Mouse (Mus musculus) right cerebral cortex, postnatal 25 days (tissue): ENCODE data around the gene Rbfox1.

Experiments
- DNase-seq: peaks from one replicate; pipeline ENCODE4 v3.0.0; 2022

Gene Rbfox1

GRCm38 (mm10) chr16:7050945-7051344 is 1165.8 kb downstream of the Rbfox1 start:
- no peak for DNase-seq

GRCm38 (mm10) chr16:7051991-7052390 is 1166.8 kb downstream of the Rbfox1 start:
- no peak for DNase-seq

DNA sequence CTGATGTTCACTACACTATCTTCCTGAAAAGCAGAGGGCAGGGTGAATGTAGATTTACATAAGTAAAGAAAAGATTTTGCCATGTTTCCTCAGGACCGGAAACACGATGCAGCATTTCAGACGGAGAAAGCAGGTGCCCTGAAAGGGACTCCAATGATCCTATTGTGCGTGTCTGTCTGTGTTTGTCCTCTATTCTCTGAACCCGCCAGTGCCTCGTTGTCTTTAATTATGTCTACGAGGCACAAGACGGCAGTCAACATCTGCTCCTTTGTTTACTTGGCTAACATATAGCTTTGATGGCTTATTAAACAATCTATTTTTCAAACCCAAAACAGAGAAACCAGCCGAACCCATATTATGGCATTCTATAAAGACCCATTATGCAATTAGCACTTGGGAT is 1167.3 kb downstream of the Rbfox1 start:
- DNase-seq = no peak

GRCm38 (mm10) chr16:7057789-7058188 is 1172.6 kb downstream of the Rbfox1 start:
- no peak for DNase-seq

- DNase-seq = no peak
Measured at GRCm38 (mm10) chr16:7058556-7058955, 1173.4 kb downstream of the Rbfox1 start.

DNA sequence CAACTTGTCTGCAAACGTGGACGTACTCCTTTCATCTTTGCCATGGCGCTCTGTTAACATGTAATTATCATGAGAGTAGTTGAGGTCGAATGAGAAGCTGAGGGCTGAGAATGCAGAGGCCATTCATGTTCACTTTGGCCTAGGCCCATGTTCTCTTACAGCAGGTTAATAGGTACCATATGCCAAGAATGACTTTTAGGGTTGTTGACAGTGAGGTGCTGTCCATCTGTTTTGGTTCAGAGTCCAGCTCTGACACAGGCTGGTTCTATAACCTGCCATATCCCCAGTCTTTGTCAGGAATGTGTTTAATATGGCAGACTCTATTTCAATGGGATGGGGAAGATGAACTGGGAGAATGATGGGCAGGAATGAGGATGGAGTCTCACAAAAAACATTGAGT is 1174.4 kb downstream of the Rbfox1 start:
- DNase-seq = no peak

- no peak for DNase-seq
Measured at GRCm38 (mm10) chr16:7060864-7061263, 1175.7 kb downstream of the Rbfox1 start.

DNA sequence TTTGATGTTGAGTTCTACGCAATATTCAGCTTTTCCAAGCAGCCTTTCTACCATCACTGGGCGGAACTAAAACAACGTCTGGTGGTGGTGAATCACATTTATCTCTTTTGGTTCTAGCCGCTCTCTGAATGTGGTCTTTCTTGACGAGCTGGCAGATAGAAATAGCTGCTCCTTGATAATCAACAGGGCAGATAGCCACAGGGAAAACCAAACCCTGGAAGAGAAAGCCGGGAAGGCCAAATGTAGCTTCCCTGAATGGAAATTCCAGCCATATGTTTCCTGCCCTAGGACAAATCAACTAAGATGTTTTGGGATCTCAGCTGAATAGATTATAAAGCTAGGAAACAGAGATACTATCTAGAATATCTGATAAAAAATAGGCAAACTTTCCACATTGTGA is 1177.4 kb downstream of the Rbfox1 start:
- DNase-seq = no peak

- DNase-seq = no peak
Measured at GRCm38 (mm10) chr16:7067109-7067508, 1182.0 kb downstream of the Rbfox1 start.

DNA sequence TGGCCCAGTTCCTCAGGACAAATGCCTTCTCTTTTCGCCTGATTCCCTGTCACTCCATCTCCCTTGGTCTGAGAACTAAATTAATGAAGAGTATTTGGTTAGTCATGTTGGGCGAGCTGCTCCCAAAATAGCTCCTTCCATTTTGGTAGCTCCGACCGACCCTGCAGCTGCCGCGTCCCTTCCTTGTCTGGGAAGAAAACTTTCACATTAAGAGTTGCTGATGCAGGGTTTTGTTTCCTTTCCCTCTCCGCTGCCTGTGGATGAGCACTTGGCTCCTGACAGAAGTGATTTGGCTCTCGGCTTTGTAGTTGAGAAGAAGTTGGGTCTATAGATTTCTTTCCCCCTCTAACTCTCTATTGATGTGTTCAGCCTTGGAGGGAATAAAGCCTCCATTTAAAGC is 1184.4 kb downstream of the Rbfox1 start:
- no peak for DNase-seq

GRCm38 (mm10) chr16:7074786-7075185 is 1189.6 kb downstream of the Rbfox1 start:
- DNase-seq = no peak

- DNase-seq = no peak
Measured at GRCm38 (mm10) chr16:7075749-7076148, 1190.6 kb downstream of the Rbfox1 start.

GRCm38 (mm10) chr16:7076305-7076704 is 1191.2 kb downstream of the Rbfox1 start:
- DNase-seq = no peak

- DNase-seq = no peak
Measured at GRCm38 (mm10) chr16:7076707-7077106, 1191.6 kb downstream of the Rbfox1 start.

DNA sequence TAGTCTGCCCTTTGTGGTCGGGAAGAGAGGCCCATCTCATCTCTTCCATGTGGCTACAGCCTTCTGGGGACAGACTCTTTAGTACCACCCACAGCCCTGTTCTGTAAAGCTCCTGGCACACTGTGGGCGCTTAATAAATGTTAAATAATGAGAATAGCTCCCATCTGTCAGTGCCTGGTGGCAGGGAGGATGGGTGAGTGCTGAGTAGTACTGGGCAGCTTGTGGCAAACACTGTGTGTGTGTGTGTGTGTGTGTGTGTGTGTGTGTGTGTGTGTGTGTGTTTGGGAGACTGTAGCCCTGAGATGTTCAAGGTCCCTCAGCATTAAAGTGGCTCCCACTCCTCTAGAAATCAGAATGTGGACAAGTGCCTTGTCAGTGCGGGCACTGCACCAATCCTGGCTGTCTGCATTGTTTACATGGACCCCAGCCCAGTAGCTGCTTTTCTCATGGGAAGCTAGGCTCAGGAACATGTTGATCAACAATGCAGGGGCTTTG is 1196.0 kb downstream of the Rbfox1 start:
- DNase-seq = no peak

GRCm38 (mm10) chr16:7081684-7082255 is 1196.6 kb downstream of the Rbfox1 start:
- no peak for DNase-seq

- no peak for DNase-seq
Measured at GRCm38 (mm10) chr16:7083937-7084336, 1198.8 kb downstream of the Rbfox1 start.

DNA sequence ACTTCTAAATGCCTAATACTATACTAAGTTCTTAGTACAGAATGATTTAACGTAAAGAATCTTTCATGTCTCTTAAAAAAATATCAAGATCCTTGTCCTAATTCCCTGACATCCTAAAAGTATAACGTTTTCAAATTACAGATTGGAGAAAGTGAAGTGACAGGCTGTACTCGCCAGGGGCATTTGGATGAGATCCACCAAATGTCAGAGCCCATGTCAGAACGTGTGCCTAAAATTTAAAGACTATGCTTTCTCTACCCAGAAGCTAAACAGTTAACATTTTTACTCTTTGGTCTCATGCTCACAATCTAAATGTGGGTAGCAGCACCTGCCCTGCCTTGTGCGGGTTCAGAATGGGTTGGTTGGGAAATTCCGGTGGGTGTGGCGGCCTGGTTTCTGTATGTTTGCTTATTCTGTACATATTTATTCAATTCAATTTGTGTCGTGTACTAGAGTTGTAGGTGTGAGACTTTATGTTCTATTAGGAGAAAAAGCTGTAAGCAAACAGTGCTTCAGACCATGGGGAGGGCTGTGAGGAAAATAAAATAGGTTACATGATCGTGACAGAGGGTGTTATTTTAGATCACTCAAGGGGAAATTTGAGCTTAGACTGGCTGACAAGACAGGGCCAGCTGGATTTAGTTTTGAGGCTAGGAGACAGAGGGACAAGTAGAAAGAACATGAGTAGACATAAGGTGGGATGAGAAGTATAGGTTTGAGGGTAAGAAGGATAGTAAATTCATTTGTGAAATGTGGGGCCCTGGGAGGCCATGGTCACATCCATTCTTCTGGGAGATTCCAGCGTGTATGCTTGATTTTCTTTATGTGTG is 1203.7 kb downstream of the Rbfox1 start:
- DNase-seq = no peak

- DNase-seq = no peak
Measured at GRCm38 (mm10) chr16:7089475-7089874, 1204.3 kb downstream of the Rbfox1 start.

DNA sequence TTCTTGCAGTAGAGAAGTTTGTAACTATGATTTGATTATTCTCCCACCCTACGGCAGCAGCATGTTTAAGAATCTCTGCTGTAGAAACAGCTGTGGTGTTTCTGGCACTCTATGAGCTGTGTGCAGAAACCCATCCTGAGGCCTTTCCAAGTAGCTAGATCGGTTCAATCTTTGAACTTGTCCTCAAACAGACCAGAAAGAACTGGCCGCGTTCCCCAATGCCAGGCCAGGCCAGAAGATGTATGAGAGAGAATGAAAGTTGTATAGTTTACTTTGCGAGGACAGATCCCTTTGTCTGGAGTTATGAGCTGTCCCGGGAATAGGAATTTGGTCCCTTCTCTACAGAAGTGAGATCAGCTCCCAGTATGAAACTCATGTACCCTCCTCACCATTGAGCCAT is 1205.0 kb downstream of the Rbfox1 start:
- no peak for DNase-seq

- no peak for DNase-seq
Measured at GRCm38 (mm10) chr16:7092811-7093210, 1207.7 kb downstream of the Rbfox1 start.

DNA sequence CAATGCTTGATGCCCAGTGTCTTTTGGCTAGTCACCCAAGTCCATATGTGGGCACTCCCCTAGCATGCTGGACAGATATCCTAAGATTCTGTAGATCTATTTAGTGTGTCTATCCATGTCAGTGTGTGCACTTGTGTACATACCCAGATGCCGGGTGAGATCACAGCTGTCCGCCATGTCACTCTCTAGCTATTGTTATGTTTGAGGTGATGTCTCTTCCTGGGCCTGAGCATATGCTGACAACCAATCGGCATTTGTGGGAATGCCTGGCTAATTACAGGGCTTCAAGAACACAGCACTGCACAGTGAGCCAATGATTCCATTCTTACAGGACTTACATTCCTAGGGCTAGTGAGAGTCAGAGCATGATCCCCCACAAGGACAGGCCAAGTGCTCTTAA is 1208.5 kb downstream of the Rbfox1 start:
- no peak for DNase-seq

DNA sequence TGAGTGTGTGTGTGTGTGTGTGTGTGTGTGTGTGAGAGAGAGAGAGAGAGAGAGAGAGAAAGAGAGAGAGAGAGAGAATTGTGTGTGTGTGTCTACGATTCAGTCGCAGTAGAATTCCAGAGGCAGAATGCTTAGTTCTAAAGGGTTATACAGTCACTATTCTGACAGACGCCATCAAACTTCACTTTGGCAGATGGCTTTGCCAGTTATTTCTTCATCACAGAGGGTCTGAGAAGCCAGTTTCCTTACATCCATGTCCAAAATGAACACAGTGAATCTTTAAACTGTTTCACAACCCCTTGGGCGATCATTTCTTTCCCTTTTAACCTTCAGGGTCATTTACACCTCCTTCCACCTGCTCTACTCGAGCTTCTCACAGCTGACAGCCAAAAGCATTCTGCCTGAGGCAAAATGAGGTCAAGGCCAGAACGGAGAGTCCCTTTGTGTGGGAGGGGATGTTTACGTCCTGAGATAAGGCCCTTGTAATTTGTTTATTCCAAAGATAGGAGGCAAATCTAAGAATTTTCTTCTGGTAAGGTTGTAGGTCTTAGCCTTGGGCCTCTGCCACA is 1209.1 kb downstream of the Rbfox1 start:
- no peak for DNase-seq

GRCm38 (mm10) chr16:7097071-7097470 is 1211.9 kb downstream of the Rbfox1 start:
- DNase-seq = no peak
